Mouse (Mus musculus) midbrain, postnatal 0 days (tissue): ENCODE results near the gene Tmem8b. TPM values are rescaled to one million over a fixed set of nuclear protein-coding genes. Genes with fewer than 3 reads are reported as not detected.

Experiments
- ATAC-seq: fragments of 200-750 bp; cut with Nextera tagmentation; 2 replicates; pipeline ENCODE4 v1.8.0; 2017; ENCODE audit warnings: moderate number of reproducible peaks, mild to moderate bottlenecking, moderate TSS enrichment, moderate library complexity; ENCODE audit not compliant: low FRiP score
- DNase-seq: peaks from one replicate; pipeline ENCODE4 v3.0.0-alpha.2; 2015; ENCODE audit warnings: low spot score
- H3K27ac ChIP-seq: fragments of 300-500 bp; sonication (generic); 2 replicates; pipeline ENCODE4 v1.5.1; 2014; ENCODE audit warnings: low read depth, mild to moderate bottlenecking, low read length, mixed read lengths
- H3K27me3 ChIP-seq: fragments of 300-500 bp; sonication (generic); 2 replicates; pipeline ENCODE4 v1.6.1; 2014; ENCODE audit warnings: low read length, control low read depth, mixed read lengths; ENCODE audit not compliant: insufficient read depth
- H3K36me3 ChIP-seq: fragments of 300-500 bp; sonication (generic); 2 replicates; pipeline ENCODE4 v1.6.1; 2014; ENCODE audit warnings: low read length, control low read depth, mixed read lengths; ENCODE audit not compliant: insufficient read depth
- H3K4me1 ChIP-seq: fragments of 300-500 bp; sonication (generic); 2 replicates; pipeline ENCODE4 v1.6.1; 2014; ENCODE audit warnings: mild to moderate bottlenecking, control low read depth, antibody characterized with exemption, low read length, mixed read lengths; ENCODE audit not compliant: insufficient read depth
- H3K4me2 ChIP-seq: fragments of 300-500 bp; sonication (generic); 2 replicates; pipeline ENCODE4 v1.6.1; 2014; ENCODE audit warnings: low read depth, mild to moderate bottlenecking, low read length, mixed read lengths; ENCODE audit not compliant: poor library complexity, severe bottlenecking
- H3K4me3 ChIP-seq: fragments of 300-500 bp; sonication (generic); 2 replicates; pipeline ENCODE4 v1.5.1; 2014; ENCODE audit warnings: low read depth, mild to moderate bottlenecking, low read length, moderate library complexity
- H3K9ac ChIP-seq: fragments of 300-500 bp; sonication (generic); replicated peaks from 2 replicates; pipeline ENCODE4 v1.6.1; 2014; ENCODE audit warnings: mild to moderate bottlenecking, low read length, moderate library complexity, mixed read lengths; ENCODE audit not compliant: poor library complexity, severe bottlenecking
- H3K9me3 ChIP-seq: fragments of 300-500 bp; sonication (generic); 2 replicates; pipeline ENCODE4 v1.6.1; 2016; ENCODE audit warnings: low read length, control low read depth
- CTCF ChIP-seq: IDR thresholded peaks from 2 replicates; pipeline ENCODE4 v1.5.1; 2016; ENCODE audit warnings: antibody characterized with exemption, mild to moderate bottlenecking
- WGBS: fragments of 180-500 bp; shearing (Covaris S2); extraction: QIAGEN DNeasy Blood & Tissue Kit; methylation state at CpG from one replicate; pipeline ENCODE4 v1.1.7; 2014; 5-methylcytosine and 5-hydroxymethylcytosine counted together
- polyA plus RNA-seq: library from polyadenylated mRNA; unstranded; fragments of >200 nt; fragmentation: Nextera tagmentation; extraction: Ambion mirVana; gene quantifications from 2 replicates; pipeline ENCODE4 v1.2.1, GENCODE M21; 2015
- total RNA-seq: library from RNA; depleted of rRNA; stranded (reverse); fragments of >200 nt; gene quantifications from 2 replicates; pipeline ENCODE4 v1.2.3, GENCODE M21; 2014

Tmem8b gene
- total and polyA plus RNA-seq, 2 experiments from 2014 or later, result 13.7 to 30.0 TPM

DNA sequence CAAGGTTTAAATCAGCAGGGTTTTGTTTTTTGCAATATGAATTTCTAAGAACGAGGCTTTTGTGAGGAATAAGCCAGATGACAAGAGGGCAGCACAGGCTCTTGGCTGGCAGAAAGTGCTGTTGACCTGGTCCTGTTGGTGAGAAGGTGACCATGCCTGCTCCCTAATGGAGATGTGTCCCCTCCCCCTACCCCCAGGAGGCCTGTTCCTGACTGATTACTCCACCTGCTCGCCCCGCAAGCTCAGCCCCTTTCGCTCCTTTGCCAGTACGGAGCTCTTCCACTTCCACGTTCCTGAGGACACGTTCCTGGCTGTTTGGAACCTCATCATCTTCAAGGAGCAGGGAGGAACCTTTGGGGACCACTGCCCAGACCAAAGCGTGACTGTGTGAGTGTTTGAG, 4.9 kb downstream of the Tmem8b start:
- H3K36me3 ChIP-seq, result peaks cover 37% of the 10 kb centered on the region
- H3K4me3 ChIP-seq, result no peak overlapping the region
- TF ChIP-seq CTCF, result no peak
- no peak overlapping the region for H3K9ac ChIP-seq
- WGBS, result 73% methylated on average over 8 of the region's 8 CpGs
- DNase-seq (no peak), ATAC-seq (no peak)
- H3K9me3 ChIP-seq, result no peaks in the 10 kb centered on the region
- H3K4me2 ChIP-seq, result no peak overlapping the region
- no peaks in the 10 kb centered on the region for H3K27me3 ChIP-seq
- H3K27ac ChIP-seq, result no peak overlapping the region
- H3K4me1 ChIP-seq, result peaks cover 11% of the 10 kb centered on the region

- Histone ChIP-seq H3K4me3 (no peak overlapping the region), H3K9ac (no peak overlapping the region), H3K4me2 (no peak overlapping the region), H3K27me3 (no peaks in the 10 kb centered on the region), H3K9me3 (no peaks in the 10 kb centered on the region), H3K4me1 (peaks cover 11% of the 10 kb centered on the region), H3K27ac (no peak overlapping the region), H3K36me3 (peaks cover 49% of the 10 kb centered on the region)
- WGBS, result 81% methylated on average over 5 of the region's 5 CpGs
- DNase-seq, result no peak
- TF ChIP-seq CTCF, result no peak
- no peak for ATAC-seq
Observed at GRCm38 (mm10) chr4:43674974-43675373, 6.2 kb downstream of the Tmem8b start.

GRCm38 (mm10) chr4:43675608-43676007, 6.8 kb downstream of the Tmem8b start:
- H3K9me3 ChIP-seq, result no peaks in the 10 kb centered on the region
- H3K36me3 ChIP-seq, result peaks cover 52% of the 10 kb centered on the region
- no peak for TF ChIP-seq CTCF
- no peak overlapping the region for H3K4me2 ChIP-seq
- ATAC-seq, result no peak
- no peak overlapping the region for H3K4me3 ChIP-seq
- H3K4me1 ChIP-seq, result peaks cover 7% of the 10 kb centered on the region
- DNase-seq, result no peak
- 75% methylated on average over 4 of the region's 4 CpGs for WGBS
- H3K9ac ChIP-seq, result no peak overlapping the region
- no peaks in the 10 kb centered on the region for H3K27me3 ChIP-seq
- no peak overlapping the region for H3K27ac ChIP-seq

DNA sequence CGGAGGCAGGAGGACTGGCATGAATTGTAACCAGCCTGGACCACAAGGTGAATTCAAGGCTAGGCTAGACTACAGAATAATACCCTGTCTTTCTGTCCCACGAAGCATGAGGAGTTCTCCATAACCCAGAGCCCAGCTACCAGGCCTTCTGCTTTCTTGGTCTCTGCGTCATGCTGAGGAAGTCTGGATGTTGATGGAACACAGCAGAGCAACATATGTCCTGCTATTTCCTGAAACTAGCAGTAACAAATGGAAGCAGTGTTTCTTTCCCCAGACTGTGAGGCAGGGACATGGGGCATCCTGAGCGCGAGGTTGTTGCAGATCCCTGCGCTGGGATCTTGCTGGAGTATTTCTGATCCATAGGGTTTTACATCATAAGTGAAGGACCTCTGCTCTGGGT, 9.8 kb downstream of the Tmem8b start:
- Histone ChIP-seq H3K36me3 (peaks cover 72% of the 10 kb centered on the region), H3K27ac (no peak overlapping the region), H3K9me3 (no peaks in the 10 kb centered on the region), H3K4me2 (no peak overlapping the region), H3K4me1 (no peaks in the 10 kb centered on the region), H3K4me3 (no peak overlapping the region), H3K27me3 (no peaks in the 10 kb centered on the region), H3K9ac (no peak overlapping the region)
- TF ChIP-seq CTCF, result no peak
- ATAC-seq, result no peak
- WGBS, result 82% methylated on average over 6 of the region's 6 CpGs
- DNase-seq, result no peak

GRCm38 (mm10) chr4:43679416-43680043, 10.8 kb downstream of the Tmem8b start:
- Histone ChIP-seq H3K9me3 (no peaks in the 10 kb centered on the region), H3K27me3 (no peaks in the 10 kb centered on the region), H3K4me2 (no peak overlapping the region), H3K27ac (no peak overlapping the region), H3K36me3 (peaks cover 72% of the 10 kb centered on the region), H3K4me3 (no peak overlapping the region), H3K4me1 (no peaks in the 10 kb centered on the region), H3K9ac (no peak overlapping the region)
- DNase-seq, result no peak
- no peak for TF ChIP-seq CTCF
- ATAC-seq, result no peak
- WGBS, result 96% methylated on average over 7 of the region's 7 CpGs

DNA sequence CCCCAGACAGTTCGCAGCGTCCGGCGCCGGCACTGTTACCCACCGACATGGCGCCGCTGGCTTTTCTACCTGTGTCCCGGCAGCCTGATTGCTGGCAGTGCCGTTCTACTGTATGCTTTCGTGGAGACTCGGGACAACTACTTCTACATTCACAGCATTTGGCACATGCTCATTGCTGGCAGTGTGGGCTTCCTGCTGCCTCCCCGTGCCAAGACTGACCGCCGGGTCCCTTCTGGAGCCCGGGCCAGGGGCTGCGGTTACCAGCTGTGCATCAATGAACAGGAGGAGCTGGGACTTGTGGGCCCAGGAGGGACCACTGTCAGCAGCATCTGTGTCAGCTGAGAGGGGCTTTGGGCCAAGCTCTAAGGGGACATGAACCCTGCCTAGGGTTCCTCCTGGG, 21.2 kb downstream of the Tmem8b start:
- no peak for TF ChIP-seq CTCF
- DNase-seq (no peak), ATAC-seq (no peak)
- no peaks in the 10 kb centered on the region for H3K9me3 ChIP-seq
- H3K4me3 ChIP-seq, result no peak overlapping the region
- H3K4me2 ChIP-seq, result no peak overlapping the region
- H3K36me3 ChIP-seq, result peaks cover 41% of the 10 kb centered on the region
- no peak overlapping the region for H3K9ac ChIP-seq
- no peaks in the 10 kb centered on the region for H3K27me3 ChIP-seq
- H3K4me1 ChIP-seq, result no peaks in the 10 kb centered on the region
- no peak overlapping the region for H3K27ac ChIP-seq
- 88% methylated on average over 17 of the region's 17 CpGs for WGBS
